Mouse (Mus musculus) heart, postnatal 0 days (tissue): ENCODE data around the gene Erp44. TPM values are rescaled to one million over a fixed set of nuclear protein-coding genes. Genes with fewer than 3 reads are reported as not detected.

Source experiments
- ATAC-seq: fragments of 200-750 bp; cut with Nextera tagmentation; 2 replicates; pipeline ENCODE4 v1.8.0; 2017; ENCODE audit warnings: low read depth, moderate number of reproducible peaks, moderate library complexity; ENCODE audit not compliant: insufficient read depth
- DNase-seq: peaks from one replicate; pipeline ENCODE4 v3.0.0-alpha.2; 2016; ENCODE audit warnings: low spot score
- H3K27ac ChIP-seq: fragments of 300-500 bp; sonication (generic); 2 replicates; pipeline ENCODE4 v1.5.1; 2014; ENCODE audit warnings: low read depth, mild to moderate bottlenecking
- H3K27me3 ChIP-seq: fragments of 300-500 bp; sonication (generic); 2 replicates; pipeline ENCODE4 v1.6.1; 2014; ENCODE audit warnings: low read length, mixed read lengths; ENCODE audit not compliant: control insufficient read depth, insufficient read depth
- H3K36me3 ChIP-seq: fragments of 300-500 bp; sonication (generic); replicated peaks from 2 replicates; pipeline ENCODE4 v1.6.1; 2014; ENCODE audit warnings: low read length, mixed read lengths; ENCODE audit not compliant: control insufficient read depth, insufficient read depth
- H3K4me1 ChIP-seq: fragments of 300-500 bp; sonication (generic); 2 replicates; pipeline ENCODE4 v1.6.1; 2014; ENCODE audit warnings: antibody characterized with exemption; ENCODE audit not compliant: control insufficient read depth, insufficient read depth
- H3K4me2 ChIP-seq: fragments of 300-500 bp; sonication (generic); 2 replicates; pipeline ENCODE4 v1.6.1; 2014; ENCODE audit warnings: low read depth, mild to moderate bottlenecking, low read length, moderate library complexity
- H3K4me3 ChIP-seq: fragments of 300-500 bp; sonication (generic); 2 replicates; pipeline ENCODE4 v1.5.1; 2014; ENCODE audit warnings: low read depth, low read length
- H3K9ac ChIP-seq: fragments of 300-500 bp; sonication (generic); replicated peaks from 2 replicates; pipeline ENCODE4 v1.6.1; 2014; ENCODE audit warnings: low read depth, low read length, mixed read lengths
- H3K9me3 ChIP-seq: fragments of 300-500 bp; sonication (generic); replicated peaks from 2 replicates; pipeline ENCODE4 v1.6.1; 2016; ENCODE audit warnings: low read length; ENCODE audit not compliant: control insufficient read depth
- CTCF ChIP-seq: IDR thresholded peaks from 2 replicates; pipeline ENCODE4 v1.5.1; 2016; ENCODE audit warnings: antibody characterized with exemption, control low read depth, low read depth
- EP300 ChIP-seq: IDR thresholded peaks from 2 replicates; pipeline ENCODE4 v1.6.1; 2016; ENCODE audit warnings: antibody characterized with exemption, low read depth
- WGBS: fragments of 180-500 bp; shearing (Covaris S2); extraction: QIAGEN DNeasy Blood & Tissue Kit; methylation state at CpG from one replicate; pipeline ENCODE4 v1.1.7; 2014; 5-methylcytosine and 5-hydroxymethylcytosine counted together
- polyA plus RNA-seq: library from polyadenylated mRNA; unstranded; fragments of >200 nt; fragmentation: Nextera tagmentation; extraction: Ambion mirVana; gene quantifications from 2 replicates; pipeline ENCODE4 v1.2.1, GENCODE M21; 2015
- total RNA-seq: library from RNA; depleted of rRNA; stranded (reverse); fragments of >200 nt; gene quantifications from 2 replicates; pipeline ENCODE4 v1.2.3, GENCODE M21; 2014; ENCODE audit warnings: low replicate concordance

Gene Erp44
- total and polyA plus RNA-seq, 2 experiments from 2014 or later = 14.3 to 40.9 TPM

DNA sequence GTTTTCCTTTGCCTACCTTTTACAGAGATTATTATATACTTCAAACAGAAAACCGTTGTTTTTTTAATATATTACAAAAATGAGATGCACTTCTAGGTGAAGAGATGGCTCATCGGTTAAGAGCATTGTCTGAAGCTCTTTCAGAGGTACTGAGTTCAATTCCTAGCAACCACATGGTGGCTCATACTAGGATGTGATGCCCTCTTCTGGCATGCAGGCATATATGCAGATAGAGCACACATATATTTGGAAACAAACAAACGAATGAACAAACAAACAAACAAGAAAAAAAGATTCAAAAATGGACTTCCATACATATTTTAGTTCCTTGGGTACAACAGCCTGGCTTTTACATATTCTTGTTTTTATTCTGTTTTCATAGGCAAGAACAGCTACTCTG lies 81.4 kb downstream of the Erp44 start:
- peak; percentile 40; the same call in 1 of the 2 replicates for TF ChIP-seq CTCF
- no peak for TF ChIP-seq EP300
- DNase-seq = no peak
- Histone ChIP-seq H3K4me1 (no peaks in the 10 kb centered on the region), H3K27ac (no peak overlapping the region), H3K9ac (no peak overlapping the region), H3K9me3 (no peaks in the 10 kb centered on the region), H3K4me3 (no peak overlapping the region), H3K36me3 (peaks cover 22% of the 10 kb centered on the region), H3K4me2 (no peak overlapping the region), H3K27me3 (no peaks in the 10 kb centered on the region)
- WGBS = 88% methylated on average over 3 of the region's 3 CpGs
- ATAC-seq = no peak

- no peak overlapping the region for H3K4me3 ChIP-seq
- ATAC-seq (no peak), DNase-seq (no peak)
- H3K4me1 ChIP-seq = no peaks in the 10 kb centered on the region
- TF ChIP-seq EP300 = no peak
- TF ChIP-seq CTCF = no peak
- 84% methylated on average over 8 of the region's 8 CpGs for WGBS
- no peaks in the 10 kb centered on the region for H3K27me3 ChIP-seq
- no peak overlapping the region for H3K4me2 ChIP-seq
- H3K36me3 ChIP-seq = peaks cover 27% of the 10 kb centered on the region
- H3K9me3 ChIP-seq = 0 out of 2 replicates have a peak, but pooled peaks cover 4% of the 10 kb centered on the region
- H3K9ac ChIP-seq = no peak overlapping the region
- no peak overlapping the region for H3K27ac ChIP-seq
These were observed 97.1 kb downstream of the Erp44 start for GRCm38 (mm10) chr4:48182115-48182806.

DNA sequence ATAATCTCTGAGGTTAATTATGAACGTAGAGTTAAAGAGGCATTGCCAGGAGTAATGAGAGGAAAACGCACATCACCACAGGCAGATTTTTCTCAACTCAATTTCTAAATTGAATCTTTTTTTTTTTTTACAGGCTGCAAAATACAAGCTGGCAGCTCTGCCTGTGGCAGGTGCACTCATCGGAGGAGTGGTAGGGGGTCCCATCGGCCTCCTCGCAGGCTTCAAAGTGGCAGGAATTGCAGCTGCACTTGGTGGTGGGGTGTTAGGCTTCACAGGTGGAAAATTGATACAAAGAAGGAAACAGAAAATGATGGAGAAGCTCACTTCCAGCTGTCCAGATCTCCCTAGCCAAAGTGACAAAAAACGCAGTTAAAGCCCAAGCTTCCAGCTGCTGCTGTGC lies 98.0 kb downstream of the Erp44 start:
- 82% methylated on average over 6 of the region's 6 CpGs for WGBS
- no peak overlapping the region for H3K9ac ChIP-seq
- H3K4me1 ChIP-seq = no peaks in the 10 kb centered on the region

GRCm38 (mm10) chr4:48180922-48181321 lies 98.4 kb downstream of the Erp44 start:
- WGBS = 37% methylated on average over 2 of the region's 2 CpGs
- TF ChIP-seq CTCF = no peak
- TF ChIP-seq EP300 = no peak
- H3K9me3 ChIP-seq = 0 out of 2 replicates have a peak, but pooled peaks cover 4% of the 10 kb centered on the region
- H3K36me3 ChIP-seq = peaks cover 27% of the 10 kb centered on the region
- H3K4me2 ChIP-seq = no peak overlapping the region
- H3K27ac ChIP-seq = no peak overlapping the region
- DNase-seq (no peak), ATAC-seq (no peak)
- no peaks in the 10 kb centered on the region for H3K27me3 ChIP-seq
- H3K4me1 ChIP-seq = no peaks in the 10 kb centered on the region
- H3K9ac ChIP-seq = no peak overlapping the region
- H3K4me3 ChIP-seq = no peak overlapping the region

More for the DNA sequence above, 98.0 kb downstream of the Erp44 start:
- TF ChIP-seq CTCF = no peak
- no peak for TF ChIP-seq EP300
- Histone ChIP-seq H3K4me3 (no peak overlapping the region), H3K4me2 (no peak overlapping the region), H3K36me3 (peaks cover 27% of the 10 kb centered on the region), H3K27me3 (no peaks in the 10 kb centered on the region), H3K27ac (no peak overlapping the region), H3K9me3 (0 out of 2 replicates have a peak, but pooled peaks cover 4% of the 10 kb centered on the region)
- DNase-seq = no peak
- no peak for ATAC-seq

DNA sequence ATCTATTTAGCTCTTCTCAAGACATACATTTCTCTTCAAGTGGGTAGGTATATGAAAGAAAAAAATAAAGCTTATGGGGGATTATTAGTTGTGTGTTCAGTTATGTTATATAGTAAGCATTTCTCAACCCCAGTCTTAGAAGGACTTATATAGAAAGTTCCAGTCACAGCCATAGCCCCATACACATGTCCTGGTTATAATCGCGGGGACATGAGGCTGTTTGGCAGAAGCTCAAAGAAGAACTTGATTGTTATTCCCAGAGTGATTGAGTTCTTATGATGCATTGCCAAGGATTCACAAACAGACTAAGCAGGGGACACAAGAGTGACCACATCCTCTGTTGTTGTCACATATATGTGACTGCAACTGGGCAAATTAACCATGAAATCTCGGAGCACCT lies 103.7 kb downstream of the Erp44 start:
- ATAC-seq = no peak
- no peaks in the 10 kb centered on the region for H3K4me1 ChIP-seq
- H3K9ac ChIP-seq = no peak overlapping the region
- H3K4me2 ChIP-seq = no peak overlapping the region
- no peak overlapping the region for H3K27ac ChIP-seq
- no peaks in the 10 kb centered on the region; the same call in 1 of the 2 replicates for H3K36me3 ChIP-seq
- H3K9me3 ChIP-seq = 0 out of 2 replicates have a peak, but pooled peaks cover 4% of the 10 kb centered on the region
- no peak for DNase-seq
- H3K4me3 ChIP-seq = no peak overlapping the region
- 87% methylated on average over 3 of the region's 3 CpGs for WGBS
- H3K27me3 ChIP-seq = no peaks in the 10 kb centered on the region
- no peak for TF ChIP-seq EP300
- TF ChIP-seq CTCF = no peak

DNA sequence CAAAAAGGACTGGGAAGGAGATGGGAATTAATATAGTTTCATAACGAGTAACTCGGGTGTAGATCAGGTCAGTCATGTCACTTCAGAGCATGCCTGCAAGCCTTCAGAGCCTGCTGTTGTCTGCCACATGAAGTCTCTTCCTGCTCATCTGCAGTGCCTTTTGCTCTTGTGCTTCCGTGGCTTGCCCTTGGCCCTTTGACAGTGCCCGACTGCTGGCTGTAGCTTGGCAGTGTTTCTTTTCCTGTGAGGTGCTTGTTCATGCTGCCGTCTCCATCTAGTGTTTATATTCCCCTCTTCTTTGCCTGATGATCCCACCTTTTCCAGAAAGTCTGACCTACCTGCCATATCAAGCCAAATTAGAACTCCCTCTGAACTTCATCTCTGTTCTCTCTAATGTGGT lies 115.5 kb downstream of the Erp44 start:
- H3K36me3 ChIP-seq = peaks cover 35% of the 10 kb centered on the region
- H3K4me1 ChIP-seq = no peaks in the 10 kb centered on the region
- no peak overlapping the region for H3K9ac ChIP-seq
- WGBS = 63% methylated on average over 5 of the region's 5 CpGs
- ATAC-seq (no peak), DNase-seq (no peak)
- H3K27ac ChIP-seq = no peak overlapping the region
- H3K27me3 ChIP-seq = no peaks in the 10 kb centered on the region
- H3K4me2 ChIP-seq = no peak overlapping the region
- no peaks in the 10 kb centered on the region for H3K9me3 ChIP-seq
- no peak overlapping the region for H3K4me3 ChIP-seq
- TF ChIP-seq EP300 = no peak
- no peak for TF ChIP-seq CTCF
